Mouse (Mus musculus) adrenal gland (tissue): ENCODE results near the gene Nup214.

Source experiments
- intact Hi-C: fragments of 180-260 bp; cut with DNase I; formaldehyde crosslinking; loops from one replicate; pipeline ENCODE4 v1.15.1; 2025
- microRNA-seq, 2 experiments: library from miRNA; unstranded; fragments of <30 nt; microRNA quantifications; one replicate each; pipeline ENCODE4; 2019

The Nup214 gene

DNA sequence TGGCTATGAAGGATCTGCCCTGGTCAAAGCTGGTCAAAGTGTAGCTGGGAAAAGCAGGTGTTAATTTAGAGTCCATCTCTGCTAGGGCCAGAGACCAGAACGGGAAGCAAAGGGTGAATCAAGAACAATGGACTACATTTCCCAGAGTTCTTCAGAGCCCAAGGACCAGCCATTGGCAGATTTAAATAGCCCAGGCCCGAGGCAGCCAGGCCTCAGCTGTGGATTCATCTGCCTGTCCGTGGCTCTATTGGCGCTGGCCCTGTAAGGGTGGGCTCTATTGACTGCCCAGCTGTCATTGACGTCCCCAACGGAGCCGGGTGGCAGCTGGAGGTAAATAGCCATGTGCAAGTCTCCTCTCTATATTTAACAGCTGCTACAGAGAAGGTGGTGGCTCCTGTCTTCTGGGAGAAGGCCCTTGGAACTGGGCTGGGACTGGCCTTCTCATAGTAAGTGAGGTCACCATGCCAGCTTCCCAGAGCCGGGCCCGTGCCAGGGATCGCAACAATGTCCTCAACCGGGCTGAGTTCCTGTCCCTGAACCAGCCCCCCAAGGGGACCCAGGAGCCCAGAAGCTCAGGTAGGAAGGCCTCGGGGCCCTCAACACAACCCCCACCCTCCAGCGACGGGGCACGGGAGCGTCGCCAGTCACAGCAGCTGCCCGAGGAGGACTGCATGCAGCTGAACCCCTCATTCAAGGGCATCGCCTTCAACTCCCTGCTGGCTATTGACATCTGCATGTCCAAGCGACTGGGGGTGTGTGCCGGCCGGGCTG, 121.3 kb downstream of the Nup214 start, which contains the start of gene Plpp7:
Gene Plpp7, plus strand, starts transcription at position 178 of the 771 bp plus-strand sequence.
- intact Hi-C loops: no loop called here

DNA sequence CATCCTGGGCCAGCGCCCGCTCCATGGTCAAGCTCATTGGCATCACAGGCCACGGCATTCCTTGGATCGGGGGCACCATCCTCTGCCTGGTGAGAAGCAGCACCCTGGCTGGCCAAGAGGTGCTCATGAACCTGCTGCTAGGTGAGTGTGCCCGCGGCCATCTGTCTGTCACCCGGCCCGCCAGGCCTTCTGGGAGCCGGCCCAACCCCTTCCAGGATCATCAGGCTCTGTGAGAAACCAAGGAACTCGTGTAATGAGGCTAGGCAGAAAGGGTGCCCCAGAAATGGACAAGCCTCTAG, 121.8 kb downstream of the Nup214 start:
- intact Hi-C loops: no loop called here

DNA sequence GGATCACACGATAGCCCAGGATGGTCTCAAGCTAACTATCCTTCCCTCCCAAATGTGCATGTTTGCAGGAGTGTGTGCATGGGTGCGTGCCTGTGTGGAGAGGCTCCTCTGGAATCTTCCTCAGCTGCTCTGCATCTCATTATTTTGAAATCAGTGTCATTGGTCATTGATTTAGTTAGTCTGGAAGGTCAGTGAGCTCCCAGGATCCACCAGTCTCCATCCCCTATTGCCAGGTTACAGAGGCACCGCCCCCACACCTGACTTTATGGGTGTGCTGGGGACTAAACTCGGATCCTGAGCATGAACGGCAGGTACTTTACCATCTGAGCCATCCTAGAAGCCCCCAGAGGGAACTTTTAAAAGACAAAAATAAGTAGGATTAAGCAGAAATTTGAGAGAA, 128.7 kb downstream of the Nup214 start:
- intact Hi-C loops: no loop called here

- intact Hi-C loops: no loop called here
Measured at GRCm38 (mm10) chr2:32103557-32103956, 129.3 kb downstream of the Nup214 start.

Small RNA genes within 50 kb of the gene (microRNA-seq; reads per million reads assigned to microRNA genes)
- gene Mir7674: 0.57 to 1.6 reads per million in 2 experiments
